19 mouse cellular contexts compared by ENCODE assay signal in the genomic region with DNA sequence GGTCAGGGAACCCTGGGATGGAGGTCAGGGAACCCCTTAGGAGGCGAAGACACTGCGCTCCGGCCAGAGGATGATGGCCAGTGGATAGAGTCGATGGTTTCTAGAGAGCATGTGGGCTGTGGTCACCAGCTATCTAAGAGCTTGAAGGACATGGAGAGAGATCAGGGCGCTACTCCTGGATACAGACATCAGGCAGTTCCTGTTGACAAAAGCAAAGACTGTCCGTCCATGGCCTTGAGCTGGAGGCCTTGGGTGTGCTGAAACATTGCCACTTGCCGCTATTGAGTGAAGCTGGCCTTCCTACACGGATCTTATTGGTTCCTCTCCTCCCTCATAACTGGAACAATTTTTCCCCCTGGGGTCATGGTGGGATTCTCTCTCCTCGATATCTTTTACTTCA. TPM values are rescaled to one million over a fixed set of nuclear protein-coding genes. Genes with fewer than 3 reads are reported as not detected.
DNase-seq lines count a peak whose midpoint lies in the region; ATAC-seq lines count a peak whose summit lies in the region.
"Had no signal": no experiment of that assay in that cellular context is flagged by ENCODE, and none has a peak within 500 bp of the region (broad histone marks: within the 10 kb centered on the region; RNA-seq: fewer than 3 reads in every experiment).

No protein-coding gene starts in this region.

- ATAC-seq in cerebellum, adult (ENCODE audit: insufficient number of reproducible peaks, low FRiP score, low TSS enrichment) = no peak
- ATAC-seq: activated CD4-positive, CD25-positive, alpha-beta regulatory T cell, adult 4 months; forebrain, embryonic 14.5 days; hindbrain, embryonic 16.5 days; inflammation-experienced regulatory T-cells, adult 6 months; Patski had no signal

- intact Hi-C loops in left cerebral cortex, postnatal 14 days (cut with DNase I) = no loop called here

- DNase-seq in adrenal gland, adult 2 months = peak; percentile 65
- no peak for DNase-seq in adrenal gland, postnatal 4 days (ENCODE audit: low spot score in 2 of 2)
- peak; percentile 56 for DNase-seq in adrenal gland, adult 8-10 months
- peak; percentile 9 for DNase-seq in adrenal gland, postnatal 25 days
- DNase-seq in testis, postnatal 14 days (ENCODE audit: low spot score) = peak; percentile 66
- no peak for DNase-seq in left cerebral cortex, postnatal 14 days (ENCODE audit: low spot score in 2 of 2)
- DNase-seq: cerebellum, adult 8-10 months; cerebellum, postnatal 14 days; embryo, embryonic 11 days; gastrocnemius, postnatal 10 days; heart, adult 18-20 months; heart, postnatal 10 days; heart, postnatal 4 days had no signal

RNA-seq across cellular contexts. Expression of a gene that starts 6.7 kb away (rescaled TPM):
- total RNA-seq in adrenal gland, adult 2 months (2021) = 1 to 10 TPM; 7.6 to 8.6 TPM
- polyA plus RNA-seq in adrenal gland, adult 2 months (2012; rRNA removed) = 6.6 TPM in 2 replicates
- total RNA-seq in adrenal gland, postnatal 4 days (2021) = 10 to 100 TPM in 1 of 2 experiments, 1 to 10 TPM in 1; 9.4 to 10.5 TPM
- 10 to 100 TPM in 1 of 4 experiments, 1 to 10 TPM in 3; 6.9 to 14.2 (median 9.4) TPM for total RNA-seq in adrenal gland, adult 8-10 months (2022)
- 11.3 and 14.1 TPM in 2 replicates for total RNA-seq in adrenal gland, postnatal 25 days (2021)
- 1 to 10 TPM; 6.7 to 7.5 TPM for total RNA-seq in left cerebral cortex, postnatal 14 days (2021)

RNA-seq across cellular contexts. Expression of a gene that starts 26.1 kb away (rescaled TPM):
- total RNA-seq in adrenal gland, adult 2 months (2021) = 10 to 100 TPM; 36.3 to 54.2 TPM
- polyA plus RNA-seq in adrenal gland, adult 2 months (2012; rRNA removed) = 38.1 and 43.4 TPM in 2 replicates
- total RNA-seq in adrenal gland, postnatal 4 days (2021) = 10 to 100 TPM; 75.0 to 80.7 TPM
- total RNA-seq in adrenal gland, adult 8-10 months (2022) = 10 to 100 TPM; 43.6 to 85.3 (median 57.4) TPM
- total RNA-seq in adrenal gland, postnatal 25 days (2021) = 56.8 and 65.9 TPM in 2 replicates
- 10 to 100 TPM; 25.8 to 28.9 TPM for total RNA-seq in left cerebral cortex, postnatal 14 days (2021)

Comparison
In these comparisons a context has a peak if more than half of its experiments do, and no peak if none do; other contexts are left out.
1. DNase-seq: peak in adrenal gland, adult 2 months (single experiment), adrenal gland, adult 8-10 months (single experiment), adrenal gland, postnatal 25 days (single experiment) and testis, postnatal 14 days (single experiment); none in adrenal gland, postnatal 4 days (0 of 2) and left cerebral cortex, postnatal 14 days (0 of 2).